Mouse (Mus musculus) urinary bladder, postnatal 14 days (tissue): Measurements from ENCODE around the gene Map3k6.

Source experiments
- DNase-seq: peaks from one replicate; pipeline ENCODE4 v3.0.0; 2021; ENCODE audit warnings: low spot score

Map3k6 gene

GRCm38 (mm10) chr4:133253412-133253811, 12.8 kb downstream of the Map3k6 start:
- DNase-seq, result no peak

GRCm38 (mm10) chr4:133255392-133255791, 14.8 kb downstream of the Map3k6 start:
- DNase-seq, result no peak

DNA sequence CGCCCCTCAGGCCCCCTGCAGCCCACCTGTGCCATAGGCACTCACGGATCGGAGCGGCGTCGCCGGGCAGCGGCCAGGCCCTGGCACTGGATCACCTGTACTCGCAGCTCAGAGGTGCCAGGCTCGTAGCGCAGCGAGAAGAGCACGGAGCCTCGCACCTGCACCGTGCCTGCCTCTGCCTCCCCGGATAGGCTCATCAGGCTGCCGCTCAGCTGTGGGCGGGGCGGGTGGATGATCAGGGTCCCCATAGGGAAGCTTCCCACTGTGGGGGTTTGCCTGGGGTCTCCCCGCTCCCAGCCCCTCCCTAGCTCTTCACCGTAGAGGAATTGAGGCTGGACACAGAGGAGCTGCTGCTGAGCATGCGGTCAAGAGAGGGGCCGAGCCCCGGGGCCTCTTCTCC, 16.2 kb downstream of the Map3k6 start:
- DNase-seq, result no peak

- DNase-seq, result peak; percentile 63
Measured at GRCm38 (mm10) chr4:133257230-133257629, 16.6 kb downstream of the Map3k6 start.

- DNase-seq, result peak; percentile 72
Measured at GRCm38 (mm10) chr4:133257798-133258408, 17.3 kb downstream of the Map3k6 start.

DNA sequence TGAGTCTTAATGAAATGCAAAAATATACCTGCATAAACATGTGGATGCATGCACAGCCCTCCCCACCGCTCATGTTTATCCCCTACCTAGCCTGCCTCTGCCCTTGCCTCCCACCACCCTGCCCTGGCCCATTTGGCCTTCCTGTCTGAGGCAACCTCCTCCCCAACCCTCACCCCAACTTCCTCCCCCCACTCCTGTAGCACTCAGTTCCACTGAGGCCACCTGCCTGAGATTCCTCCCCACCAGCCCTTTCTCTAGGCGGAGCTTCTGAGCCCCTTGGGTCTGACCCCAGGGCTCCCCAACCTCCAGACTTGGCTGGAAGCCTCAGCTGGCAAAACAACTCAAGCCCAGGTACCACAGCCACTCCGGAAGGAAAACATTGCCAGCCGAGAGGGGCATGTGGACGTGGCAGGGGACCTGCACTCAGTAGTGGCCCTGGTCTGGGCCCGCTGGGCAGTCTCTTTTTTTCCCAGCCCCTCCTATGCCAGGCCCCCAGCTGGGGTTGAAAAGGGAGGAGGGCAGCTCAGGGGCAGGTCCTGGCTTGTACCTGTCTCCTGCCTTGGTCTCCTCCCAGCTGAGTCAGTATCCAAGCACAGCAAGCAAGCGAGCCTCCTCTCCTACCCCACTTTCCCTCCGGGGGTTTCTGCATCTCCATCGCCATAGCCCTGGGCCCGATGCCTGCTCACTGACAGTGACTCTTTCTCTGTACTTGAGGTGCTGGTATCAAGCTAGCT, 21.2 kb downstream of the Map3k6 start:
- DNase-seq, result peak; percentile 61

- no peak for DNase-seq
Measured at GRCm38 (mm10) chr4:133262375-133262765, 21.8 kb downstream of the Map3k6 start.

DNA sequence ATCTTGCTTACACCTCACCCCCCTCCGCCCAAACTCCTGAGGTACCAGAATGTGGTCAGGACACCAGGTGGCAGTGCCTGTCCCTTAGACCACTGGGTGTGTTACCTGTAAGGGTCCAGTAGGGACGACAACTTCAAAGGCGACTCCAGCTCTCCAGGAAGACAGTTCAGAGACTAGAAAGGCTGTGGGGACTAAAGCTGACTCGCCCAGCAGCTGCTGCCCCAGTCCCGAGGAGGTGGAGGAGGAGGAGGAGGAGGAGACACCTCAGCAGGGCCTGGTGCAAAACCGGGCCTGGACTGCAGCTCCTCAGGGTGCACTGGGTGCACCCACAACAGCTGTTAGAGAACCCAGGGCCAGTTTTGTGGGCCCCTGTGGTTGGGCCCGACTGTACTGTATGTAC, 22.3 kb downstream of the Map3k6 start, which contains the start of gene Sytl1:
Gene Sytl1 (minus strand): TSS at position 232 of the 400 bp plus-strand sequence.
- peak; percentile 56 for DNase-seq

- no peak for DNase-seq
Measured at GRCm38 (mm10) chr4:133263756-133264155, 23.1 kb downstream of the Map3k6 start.

- no peak for DNase-seq
Measured at GRCm38 (mm10) chr4:133264559-133264958, 23.9 kb downstream of the Map3k6 start.

GRCm38 (mm10) chr4:133265297-133265696, 24.7 kb downstream of the Map3k6 start:
- DNase-seq, result no peak

DNA sequence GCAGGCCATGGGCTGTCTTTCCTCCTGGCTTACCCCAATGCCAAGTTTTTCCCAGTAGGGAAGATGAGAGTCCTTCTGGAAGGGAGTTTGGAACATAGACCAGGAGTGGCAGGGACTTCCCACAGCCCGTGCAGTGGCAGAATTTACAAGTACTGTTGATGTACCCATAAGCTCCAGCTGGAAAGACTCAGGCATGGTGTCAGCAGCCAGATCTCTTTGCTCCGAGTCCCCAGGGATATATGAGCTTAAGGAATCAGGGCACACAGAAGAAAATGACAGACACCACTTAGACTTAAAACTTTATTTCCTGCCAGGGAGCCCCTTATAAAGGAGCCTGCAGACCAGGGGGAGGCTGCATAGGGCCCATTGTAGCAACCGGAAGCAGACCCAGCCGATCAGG, 25.1 kb downstream of the Map3k6 start:
- no peak for DNase-seq

- DNase-seq, result no peak
Measured at GRCm38 (mm10) chr4:133266248-133266880, 25.7 kb downstream of the Map3k6 start.

GRCm38 (mm10) chr4:133268931-133269330, 28.3 kb downstream of the Map3k6 start:
- no peak for DNase-seq

GRCm38 (mm10) chr4:133269596-133269995, 29.0 kb downstream of the Map3k6 start:
- no peak for DNase-seq

DNA sequence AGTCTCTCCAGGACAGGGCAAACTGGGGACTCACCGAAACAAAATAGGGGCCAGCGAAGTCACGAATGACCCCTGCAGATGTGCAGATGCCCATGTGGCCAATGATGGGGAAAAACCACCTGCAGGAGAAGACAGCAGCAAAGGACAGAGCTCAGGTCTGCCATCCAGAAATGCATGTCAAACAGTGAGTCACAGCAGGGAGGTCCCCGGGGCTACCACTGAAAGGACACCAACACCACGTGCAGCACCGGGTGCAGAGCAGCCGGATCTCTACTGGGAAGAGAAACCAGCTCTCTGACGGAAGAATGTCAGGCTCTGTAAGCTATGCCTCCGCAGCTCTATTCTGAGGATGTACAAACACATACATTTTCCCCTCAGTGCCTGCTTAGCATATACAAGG, 30.3 kb downstream of the Map3k6 start:
- no peak for DNase-seq

DNA sequence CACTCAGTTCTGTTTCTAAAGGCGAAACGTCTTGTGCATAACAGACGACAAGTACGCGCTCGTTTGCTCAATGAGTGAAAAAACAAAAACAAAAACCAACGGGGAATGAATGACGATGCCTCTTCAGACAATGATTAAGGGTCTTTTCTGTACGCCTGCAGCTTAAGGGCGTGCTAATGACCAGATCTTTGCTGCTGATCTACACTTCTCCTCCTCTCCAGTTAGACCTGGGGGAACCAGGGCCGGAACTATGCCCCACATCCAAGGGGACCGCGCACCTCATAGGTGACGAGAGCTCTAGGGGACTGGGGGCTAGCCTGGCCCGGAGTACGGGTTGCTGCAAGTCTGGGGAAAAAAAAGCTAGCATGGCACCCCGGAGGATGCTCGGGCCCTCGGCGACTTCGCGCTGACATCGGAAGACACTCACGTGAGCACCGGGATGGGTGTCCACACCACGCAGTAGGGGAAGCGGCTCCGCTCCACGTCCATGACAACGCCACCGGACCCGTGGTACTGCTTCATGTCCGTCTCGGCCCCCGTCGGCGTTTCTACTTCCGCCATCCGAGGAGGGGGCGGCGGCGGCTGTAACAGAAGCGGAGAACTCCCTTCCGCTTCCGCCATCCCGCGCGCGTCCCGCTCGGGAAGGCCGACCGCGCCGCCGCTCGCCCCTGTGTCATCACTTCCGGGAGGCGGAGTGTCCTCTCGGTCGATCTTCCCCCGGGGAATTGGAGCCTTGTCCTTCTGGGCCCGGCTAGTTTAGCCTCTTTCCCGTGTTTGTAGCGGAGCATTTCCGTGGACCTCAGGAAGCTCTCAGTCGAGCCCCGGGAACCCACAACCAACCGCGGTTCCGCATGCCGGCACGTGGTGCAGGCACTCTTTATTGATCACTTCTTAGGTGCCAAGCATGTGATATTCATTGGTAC, 36.7 kb downstream of the Map3k6 start, which contains the start of gene Tmem222:
Gene Tmem222 (minus strand): TSS at position 689 of the 923 bp plus-strand sequence.
- peak; percentile 94 for DNase-seq

- DNase-seq, result no peak
Measured at GRCm38 (mm10) chr4:133278067-133278466, 37.4 kb downstream of the Map3k6 start.

DNA sequence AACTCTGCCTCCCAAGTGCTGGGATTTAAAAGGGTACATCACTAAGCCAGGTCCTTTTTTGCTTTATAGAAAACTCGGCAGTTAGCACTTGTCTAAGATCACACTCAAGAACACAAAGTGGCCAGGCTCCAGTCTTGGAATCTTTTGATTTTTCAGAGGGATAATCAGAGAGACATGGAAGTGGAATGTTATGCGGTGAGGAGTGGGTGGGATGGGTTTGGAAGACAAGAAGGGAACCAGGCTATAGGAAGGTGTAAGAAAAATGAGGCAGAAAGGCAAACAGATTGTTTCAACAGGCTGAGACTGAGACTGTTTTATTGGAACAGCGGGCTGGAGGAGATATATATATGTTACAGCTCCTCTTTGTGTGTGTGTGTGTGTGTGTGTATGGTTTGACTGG, 37.9 kb downstream of the Map3k6 start:
- DNase-seq, result no peak

GRCm38 (mm10) chr4:133281513-133281912, 40.9 kb downstream of the Map3k6 start:
- no peak for DNase-seq

DNA sequence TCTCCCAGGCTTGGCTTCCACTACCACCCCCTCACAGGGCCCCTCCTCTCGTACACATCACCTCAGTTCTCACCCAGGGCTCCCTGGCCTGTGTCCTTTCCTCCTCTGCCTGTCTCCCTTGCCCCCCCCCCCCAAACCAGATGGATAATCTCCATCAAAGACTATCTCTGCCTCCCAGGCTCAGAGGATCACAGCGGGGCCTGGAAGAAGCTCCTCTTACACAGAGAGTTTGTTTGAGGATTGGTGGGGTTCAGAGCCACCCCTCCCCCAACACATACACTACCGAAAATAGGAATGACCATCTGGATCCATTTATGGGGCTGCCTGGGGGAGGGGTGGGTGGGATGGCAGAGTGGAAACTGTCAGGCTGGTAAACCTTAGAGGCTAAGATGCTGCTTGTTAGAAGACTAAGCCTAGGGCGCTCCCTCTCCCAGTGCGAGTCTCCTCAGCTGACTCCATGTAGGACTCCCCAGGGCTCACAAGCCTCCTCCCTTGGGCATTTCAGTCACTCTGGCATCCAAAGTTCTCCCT, 41.4 kb downstream of the Map3k6 start:
- DNase-seq, result no peak

- no peak for DNase-seq
Measured at GRCm38 (mm10) chr4:133282656-133283055, 42.0 kb downstream of the Map3k6 start.
